Mouse (Mus musculus): ENCODE results near the gene Eci2.

- TF ChIP-seq POLR2A (IDR thresholded peaks at IDR 0.05; ENCODE audit: extremely low read depth, insufficient read depth, low read length) (no peak), CTCF (IDR thresholded peaks at IDR 0.05; ENCODE audit: extremely low read depth, insufficient read depth, low read length) (no peak)
Observed at GRCm38 (mm10) chr13:35028365-35028764, 1.5 kb upstream of the Eci2 start.
